Mouse (Mus musculus): ENCODE measurements around the gene Scml4. TPM values are rescaled to one million over a fixed set of nuclear protein-coding genes. Genes with fewer than 3 reads are reported as not detected.

The Scml4 gene
- total and polyA plus RNA-seq, 3 experiments = 0.03 to 0.08 TPM; not detected in 1

- Histone ChIP-seq H3K4me3 (ENCODE audit: control insufficient read depth in 1 of 2, insufficient read depth in 1 of 2, low read depth in 2 of 2, low read length in 2 of 2) (no peak overlapping the region), H3K9me3 (replicated peaks; ENCODE audit: insufficient read depth, low read length) (no peaks in the 10 kb centered on the region), H3K27ac (ENCODE audit: control insufficient read depth, low read depth, low read length) (no peak overlapping the region), H3K79me2 (ENCODE audit: control insufficient read depth, insufficient read depth, low read length, poor library complexity) (no peaks in the 10 kb centered on the region), H3K27me3 (ENCODE audit: control insufficient read depth in 1 of 2, insufficient read depth in 2 of 2, low read length in 2 of 2) (no peaks in the 10 kb centered on the region; a peak in 1 of 4 replicates), H3K4me1 (ENCODE audit: control insufficient read depth in 1 of 2, insufficient read depth in 2 of 2, low read length in 2 of 2) (no peaks in the 10 kb centered on the region), H3K36me3 (ENCODE audit: control insufficient read depth in 1 of 2, insufficient read depth in 2 of 2, low read length in 2 of 2) (no peaks in the 10 kb centered on the region), H3K9ac (ENCODE audit: control insufficient read depth, low read depth, low read length, poor library complexity, severe bottlenecking) (no peak overlapping the region)
- DNase-seq (ENCODE audit: low read depth, low spot score) = no peak
- no peak for TF ChIP-seq CHD1 (IDR thresholded peaks at IDR 0.05; ENCODE audit: low read depth, low read length)
- TF ChIP-seq POLR2AphosphoS2 (IDR thresholded peaks at IDR 0.05; ENCODE audit: low read length) = no peak
- no peak for TF ChIP-seq CTCF (IDR thresholded peaks at IDR 0.05 in 2 of 3, conservative IDR thresholded peaks at IDR 0.05 in 1 of 3; ENCODE audit: control insufficient read depth in 1 of 3, insufficient read depth in 1 of 3, low read depth in 2 of 3, low read length in 3 of 3, poor library complexity in 1 of 3, severe bottlenecking in 1 of 3)
Observed at GRCm38 (mm10) chr10:43005031-43005430, 144.9 kb downstream of the Scml4 start.

- Histone ChIP-seq H3K9me3 (replicated peaks; ENCODE audit: insufficient read depth, low read length) (no peaks in the 10 kb centered on the region), H3K27me3 (ENCODE audit: control insufficient read depth in 1 of 2, insufficient read depth in 2 of 2, low read length in 2 of 2) (no peaks in the 10 kb centered on the region; a peak in 1 of 4 replicates), H3K36me3 (ENCODE audit: control insufficient read depth in 1 of 2, insufficient read depth in 2 of 2, low read length in 2 of 2) (no peaks in the 10 kb centered on the region), H3K27ac (ENCODE audit: control insufficient read depth, low read depth, low read length) (no peak overlapping the region), H3K9ac (ENCODE audit: control insufficient read depth, low read depth, low read length, poor library complexity, severe bottlenecking) (no peak overlapping the region), H3K4me3 (ENCODE audit: control insufficient read depth in 1 of 2, insufficient read depth in 1 of 2, low read depth in 2 of 2, low read length in 2 of 2) (no peak overlapping the region), H3K79me2 (ENCODE audit: control insufficient read depth, insufficient read depth, low read length, poor library complexity) (no peaks in the 10 kb centered on the region), H3K4me1 (ENCODE audit: control insufficient read depth in 1 of 2, insufficient read depth in 2 of 2, low read length in 2 of 2) (no peaks in the 10 kb centered on the region)
- TF ChIP-seq ZNF384 (IDR thresholded peaks at IDR 0.05; ENCODE audit: low read depth, low read length) (no peak), ELF1 (IDR thresholded peaks at IDR 0.05; ENCODE audit: low read depth, low read length) (no peak), TAL1 (IDR thresholded peaks at IDR 0.05; ENCODE audit: low read length) (no peak), SIN3A (IDR thresholded peaks at IDR 0.05; ENCODE audit: low read length) (no peak), POLR2A (IDR thresholded peaks at IDR 0.05; ENCODE audit: control insufficient read depth in 1 of 2, insufficient read depth in 1 of 2, low read depth in 1 of 2, low read length in 2 of 2, poor library complexity in 1 of 2) (no peak), POLR2AphosphoS2 (IDR thresholded peaks at IDR 0.05; ENCODE audit: low read length) (no peak), NELFE (IDR thresholded peaks at IDR 0.05; ENCODE audit: low read depth, low read length) (no peak), TBP (IDR thresholded peaks at IDR 0.05; ENCODE audit: low read depth, low read length) (no peak), MAFK (IDR thresholded peaks at IDR 0.05; ENCODE audit: borderline replicate concordance, low read depth, low read length) (no peak), POLR2AphosphoS5 (IDR thresholded peaks at IDR 0.05; ENCODE audit: borderline replicate concordance, low read depth, low read length) (no peak), ETS1 (IDR thresholded peaks at IDR 0.05; ENCODE audit: low read depth, low read length) (no peak), UBTF (IDR thresholded peaks at IDR 0.05; ENCODE audit: borderline replicate concordance, insufficient read depth, low read depth, low read length) (no peak), MAX (IDR thresholded peaks at IDR 0.05; ENCODE audit: low read length) (no peak), HCFC1 (IDR thresholded peaks at IDR 0.05; ENCODE audit: low read depth, low read length) (no peak), MXI1 (IDR thresholded peaks at IDR 0.05; ENCODE audit: low read depth, low read length) (no peak), GATA1 (IDR thresholded peaks at IDR 0.05; ENCODE audit: low read depth, low read length) (no peak), KAT2A (conservative IDR thresholded peaks at IDR 0.05; ENCODE audit: low read depth, low read length) (no peak), JUND (IDR thresholded peaks at IDR 0.05; ENCODE audit: low read depth, low read length) (no peak)
- no peak for DNase-seq (ENCODE audit: low read depth, low spot score)
Observed at GRCm38 (mm10) chr10:43005677-43006076, 145.5 kb downstream of the Scml4 start.

All from MEL (cell line).